Mouse (Mus musculus): ENCODE results near the gene Pan3. TPM values are rescaled to one million over a fixed set of nuclear protein-coding genes. Genes with fewer than 3 reads are reported as not detected.

Pan3 gene
- polyA plus RNA-seq, 1 experiment from 2014 or later: 61.5 TPM

DNA sequence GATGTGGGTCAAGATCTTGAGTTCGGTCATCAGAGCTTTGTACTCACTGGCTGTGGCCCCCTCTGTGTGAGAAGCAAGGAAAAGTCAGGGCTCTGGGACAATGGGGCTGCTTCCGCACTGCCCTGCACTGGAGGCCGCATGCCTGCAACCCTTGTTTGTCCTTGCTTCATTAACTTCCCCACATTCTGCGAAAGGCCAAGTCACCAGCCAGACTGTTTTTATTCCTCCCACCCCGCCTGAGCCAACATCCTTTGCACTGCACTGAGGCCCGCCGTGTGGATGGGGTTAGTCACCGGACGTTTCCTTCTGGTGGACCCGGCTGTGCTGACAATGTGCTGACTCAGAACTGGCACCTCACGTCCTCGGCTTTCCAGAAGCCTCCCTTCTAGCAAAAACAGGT, 159.9 kb downstream of the Pan3 start:
- Histone ChIP-seq H3K36me3 (ENCODE audit: control insufficient read depth, insufficient read depth, low read length) (no peaks in the 10 kb centered on the region), H3K4me1 (ENCODE audit: control insufficient read depth, insufficient read depth, low read length) (no peaks in the 10 kb centered on the region), H3K27me3 (ENCODE audit: control insufficient read depth, insufficient read depth, low read length) (no peaks in the 10 kb centered on the region), H3K27ac (ENCODE audit: low read length) (peak overlapping the region; percentile 51; the same call in 1 of the 2 replicates), H3K9ac (ENCODE audit: low read length) (no peak overlapping the region), H3K4me2 (ENCODE audit: low read depth, low read length) (no peak overlapping the region), H3K4me3 (replicated peaks; ENCODE audit: low read length) (no peak overlapping the region), H3K9me3 (replicated peaks; ENCODE audit: control insufficient read depth, low read length) (no peaks in the 10 kb centered on the region)
- 42% methylated on average over 12 of the region's 12 CpGs for WGBS
- peak; percentile 84 for ATAC-seq (ENCODE audit: insufficient read depth, low FRiP score)

DNA sequence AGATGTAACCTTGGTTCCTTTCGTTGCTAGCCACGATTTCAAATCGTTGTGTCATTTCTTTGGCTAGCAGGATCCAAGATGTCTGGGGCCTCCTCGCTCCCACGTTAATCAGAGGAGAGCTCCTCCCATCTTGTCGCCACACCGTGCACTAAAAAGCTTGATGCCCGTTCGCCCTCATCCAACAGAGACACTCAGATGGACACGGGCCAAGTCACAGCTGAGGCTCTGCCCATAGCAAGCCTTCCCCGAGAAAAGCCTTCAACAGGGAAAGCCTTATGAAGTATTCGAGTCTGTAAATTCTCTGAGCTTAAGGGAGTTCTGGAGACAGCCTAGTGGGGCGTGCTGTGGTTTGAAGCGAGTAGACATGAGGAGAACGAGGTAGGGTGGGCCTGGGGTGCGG, 167.9 kb downstream of the Pan3 start:
- no peaks in the 10 kb centered on the region for H3K27me3 ChIP-seq (ENCODE audit: control insufficient read depth, insufficient read depth, low read length)
- no peak overlapping the region for H3K27ac ChIP-seq (ENCODE audit: low read length)
- ATAC-seq (ENCODE audit: insufficient read depth, low FRiP score): no peak
- WGBS: 61% methylated on average over 16 of the region's 16 CpGs
- no peak overlapping the region for H3K9ac ChIP-seq (ENCODE audit: low read length)
- H3K9me3 ChIP-seq (replicated peaks; ENCODE audit: control insufficient read depth, low read length): no peaks in the 10 kb centered on the region
- no peaks in the 10 kb centered on the region for H3K36me3 ChIP-seq (ENCODE audit: control insufficient read depth, insufficient read depth, low read length)
- H3K4me2 ChIP-seq (ENCODE audit: low read depth, low read length): no peak overlapping the region
- no peak overlapping the region for H3K4me3 ChIP-seq (replicated peaks; ENCODE audit: low read length)
- no peaks in the 10 kb centered on the region for H3K4me1 ChIP-seq (ENCODE audit: control insufficient read depth, insufficient read depth, low read length)

Other genes with a start within 250 kb of the Pan3 start
- not detected in 2 replicates for gene Gsx1, start 241.5 kb upstream of the Pan3 start, polyA plus RNA-seq (2015; fragmentation: Nextera tagmentation; extraction: Ambion mirVana)
- gene Pdx1, start 160.2 kb upstream of the Pan3 start, polyA plus RNA-seq (2015; fragmentation: Nextera tagmentation; extraction: Ambion mirVana): 7.5 and 8.1 TPM in 2 replicates
- gene Cdx2, start 122.9 kb upstream of the Pan3 start, polyA plus RNA-seq (2015; fragmentation: Nextera tagmentation; extraction: Ambion mirVana): 2.5 and 3.4 TPM in 2 replicates
- 0.31 TPM in 1 of 2 replicates, not detected in the other for gene Urad, start 107.7 kb upstream of the Pan3 start, polyA plus RNA-seq (2015; fragmentation: Nextera tagmentation; extraction: Ambion mirVana)
- 0.24 and 0.59 TPM in 2 replicates for gene Flt3, start 29.7 kb upstream of the Pan3 start, polyA plus RNA-seq (2015; fragmentation: Nextera tagmentation; extraction: Ambion mirVana)